Mouse (Mus musculus) stomach, adult 2 months (tissue): ENCODE data around the gene Pou5f2. TPM values are rescaled to one million over a fixed set of nuclear protein-coding genes. Genes with fewer than 3 reads are reported as not detected.

Experiments
- polyA plus RNA-seq: library from polyadenylated mRNA; depleted of rRNA; stranded (reverse); fragments of >200 nt; gene quantifications from 2 replicates; pipeline ENCODE4 v1.2.3, GENCODE M21; 2012; rRNA removed

Pou5f2 gene
- polyA plus RNA-seq: 0.06 and 0.35 TPM in 2 replicates

GRCm38 (mm10) chr13:78024683-78025294, at the start of gene Pou5f2:
Gene Pou5f2 (plus strand): TSS chr13:78024902.

Other genes starting within 250 kb of the Pou5f2 start
- 27.3 and 36.4 TPM in 2 replicates for gene Nr2f1, start 174.9 kb downstream of the Pou5f2 start, polyA plus RNA-seq